Mouse (Mus musculus) forebrain, embryonic 13.5 days (tissue): ENCODE measurements around the gene St6galnac3. TPM values are rescaled to one million over a fixed set of nuclear protein-coding genes. Genes with fewer than 3 reads are reported as not detected.
A peak's percentile ranks its signal among the peaks of the same experiment; 100 is the strongest.

Experiments used
- ATAC-seq: fragments of 200-750 bp; cut with Nextera tagmentation; 2 replicates; pipeline ENCODE4 v1.8.0; 2017
- H3K27ac ChIP-seq: fragments of 300-500 bp; sonication (generic); 2 replicates; pipeline ENCODE4 v1.5.1; 2015; ENCODE audit warnings: inconsistent platforms, mild to moderate bottlenecking, moderate library complexity
- H3K27me3 ChIP-seq: fragments of 300-500 bp; sonication (generic); 2 replicates; pipeline ENCODE4 v1.6.1; 2015; ENCODE audit warnings: mild to moderate bottlenecking, inconsistent platforms
- H3K36me3 ChIP-seq: fragments of 300-500 bp; sonication (generic); 2 replicates; pipeline ENCODE4 v1.6.1; 2015; ENCODE audit warnings: mild to moderate bottlenecking, inconsistent platforms; ENCODE audit not compliant: poor library complexity, severe bottlenecking
- H3K4me1 ChIP-seq: fragments of 300-500 bp; sonication (generic); 2 replicates; pipeline ENCODE4 v1.6.1; 2015; ENCODE audit warnings: inconsistent platforms
- H3K4me2 ChIP-seq: fragments of 300-500 bp; sonication (generic); 2 replicates; pipeline ENCODE4 v1.6.1; 2015; ENCODE audit warnings: inconsistent platforms, mild to moderate bottlenecking, moderate library complexity
- H3K4me3 ChIP-seq: fragments of 300-500 bp; sonication (generic); 2 replicates; pipeline ENCODE4 v1.5.1; 2015; ENCODE audit warnings: mild to moderate bottlenecking, inconsistent platforms
- H3K9ac ChIP-seq: fragments of 300-500 bp; sonication (generic); 2 replicates; pipeline ENCODE4 v1.6.1; 2015; ENCODE audit warnings: mild to moderate bottlenecking, inconsistent platforms
- H3K9me3 ChIP-seq: fragments of 300-500 bp; sonication (generic); replicated peaks from 2 replicates; pipeline ENCODE4 v1.6.1; 2016; ENCODE audit warnings: inconsistent platforms
- WGBS: fragments of 180-500 bp; shearing (Covaris S2); methylation state at CpG from one replicate; pipeline ENCODE4 v1.1.7; 2015; 5-methylcytosine and 5-hydroxymethylcytosine counted together
- polyA plus RNA-seq: library from polyadenylated mRNA; unstranded; fragments of >200 nt; fragmentation: Nextera tagmentation; extraction: Ambion mirVana; gene quantifications from 2 replicates; pipeline ENCODE4 v1.2.1, GENCODE M21; 2015

St6galnac3 gene
- polyA plus RNA-seq, 1 experiment from 2014 or later = 20.7 TPM

GRCm38 (mm10) chr3:153566100-153566499, 158.9 kb downstream of the St6galnac3 start:
- Histone ChIP-seq H3K9ac (no peak overlapping the region), H3K4me3 (no peak overlapping the region), H3K27ac (no peak overlapping the region), H3K36me3 (no peaks in the 10 kb centered on the region), H3K4me1 (0 out of 2 replicates have a peak, but pooled peaks cover 4% of the 10 kb centered on the region), H3K9me3 (no peaks in the 10 kb centered on the region), H3K4me2 (no peak overlapping the region), H3K27me3 (no peaks in the 10 kb centered on the region)
- 96% methylated on average over 2 of the region's 2 CpGs for WGBS
- no peak for ATAC-seq

GRCm38 (mm10) chr3:153560897-153561296, 164.1 kb downstream of the St6galnac3 start:
- no peak overlapping the region for H3K9ac ChIP-seq
- no peaks in the 10 kb centered on the region for H3K36me3 ChIP-seq
- no peak for ATAC-seq
- H3K27ac ChIP-seq = no peak overlapping the region
- H3K4me3 ChIP-seq = no peak overlapping the region
- H3K27me3 ChIP-seq = no peaks in the 10 kb centered on the region
- H3K4me1 ChIP-seq = 0 out of 2 replicates have a peak, but pooled peaks cover 4% of the 10 kb centered on the region
- no peak overlapping the region for H3K4me2 ChIP-seq
- H3K9me3 ChIP-seq = no peaks in the 10 kb centered on the region
- 77% methylated on average over 6 of the region's 6 CpGs for WGBS

GRCm38 (mm10) chr3:153559586-153559985, 165.4 kb downstream of the St6galnac3 start:
- Histone ChIP-seq H3K4me3 (no peak overlapping the region), H3K4me2 (no peak overlapping the region), H3K27ac (no peak overlapping the region), H3K4me1 (no peaks in the 10 kb centered on the region), H3K27me3 (no peaks in the 10 kb centered on the region), H3K9ac (no peak overlapping the region), H3K9me3 (no peaks in the 10 kb centered on the region), H3K36me3 (no peaks in the 10 kb centered on the region)
- ATAC-seq = no peak
- WGBS = 91% methylated on average over 8 of the region's 8 CpGs

- no peaks in the 10 kb centered on the region for H3K36me3 ChIP-seq
- ATAC-seq = no peak
- H3K9ac ChIP-seq = no peak overlapping the region
- H3K27me3 ChIP-seq = no peaks in the 10 kb centered on the region
- H3K27ac ChIP-seq = no peak overlapping the region
- H3K9me3 ChIP-seq = no peaks in the 10 kb centered on the region
- H3K4me2 ChIP-seq = no peak overlapping the region
- H3K4me1 ChIP-seq = no peaks in the 10 kb centered on the region
- H3K4me3 ChIP-seq = no peak overlapping the region
- WGBS = 81% methylated on average over 11 of the region's 11 CpGs
These were observed 168.4 kb downstream of the St6galnac3 start for GRCm38 (mm10) chr3:153556621-153557020.

GRCm38 (mm10) chr3:153553712-153554111, 171.3 kb downstream of the St6galnac3 start:
- Histone ChIP-seq H3K27ac (no peak overlapping the region), H3K9me3 (no peaks in the 10 kb centered on the region), H3K4me2 (no peak overlapping the region), H3K27me3 (no peaks in the 10 kb centered on the region), H3K9ac (no peak overlapping the region), H3K4me1 (no peaks in the 10 kb centered on the region), H3K36me3 (no peaks in the 10 kb centered on the region), H3K4me3 (no peak overlapping the region)
- 94% methylated on average over 3 of the region's 3 CpGs for WGBS
- ATAC-seq = no peak

- ATAC-seq = no peak
- no peak overlapping the region for H3K9ac ChIP-seq
- no peak overlapping the region for H3K27ac ChIP-seq
- H3K4me1 ChIP-seq = no peaks in the 10 kb centered on the region
- H3K36me3 ChIP-seq = no peaks in the 10 kb centered on the region
- no peak overlapping the region for H3K4me2 ChIP-seq
- WGBS = 91% methylated on average over 7 of the region's 7 CpGs
- H3K27me3 ChIP-seq = no peaks in the 10 kb centered on the region
- H3K9me3 ChIP-seq = no peaks in the 10 kb centered on the region
- no peak overlapping the region for H3K4me3 ChIP-seq
These were observed 171.7 kb downstream of the St6galnac3 start for GRCm38 (mm10) chr3:153553226-153553625.

- no peaks in the 10 kb centered on the region; the same call in 1 of the 2 replicates for H3K9me3 ChIP-seq
- no peak overlapping the region for H3K9ac ChIP-seq
- H3K4me2 ChIP-seq = no peak overlapping the region
- no peaks in the 10 kb centered on the region for H3K4me1 ChIP-seq
- ATAC-seq = no peak
- H3K27me3 ChIP-seq = no peaks in the 10 kb centered on the region
- no peak overlapping the region for H3K27ac ChIP-seq
- H3K36me3 ChIP-seq = no peaks in the 10 kb centered on the region
- 85% methylated on average over 7 of the region's 7 CpGs for WGBS
- no peak overlapping the region for H3K4me3 ChIP-seq
These were observed 177.9 kb downstream of the St6galnac3 start for GRCm38 (mm10) chr3:153546936-153547683.

- H3K4me3 ChIP-seq = no peak overlapping the region
- no peaks in the 10 kb centered on the region for H3K36me3 ChIP-seq
- H3K4me2 ChIP-seq = no peak overlapping the region
- no peaks in the 10 kb centered on the region; the same call in 1 of the 2 replicates for H3K9me3 ChIP-seq
- no peak overlapping the region for H3K9ac ChIP-seq
- peaks cover 3% of the 10 kb centered on the region; the same call in 1 of the 2 replicates for H3K4me1 ChIP-seq
- no peak for ATAC-seq
- whole genome bisulfite sequencing = 95% methylated on average over 14 of the region's 14 CpGs
- no peaks in the 10 kb centered on the region for H3K27me3 ChIP-seq
- no peak overlapping the region for H3K27ac ChIP-seq
These were observed 185.1 kb downstream of the St6galnac3 start for GRCm38 (mm10) chr3:153539851-153540250.

GRCm38 (mm10) chr3:153538396-153538795, 186.6 kb downstream of the St6galnac3 start:
- Histone ChIP-seq H3K27me3 (no peaks in the 10 kb centered on the region), H3K36me3 (no peaks in the 10 kb centered on the region), H3K4me3 (no peak overlapping the region), H3K4me2 (no peak overlapping the region), H3K27ac (no peak overlapping the region), H3K4me1 (peaks cover 3% of the 10 kb centered on the region; the same call in 1 of the 2 replicates), H3K9me3 (no peaks in the 10 kb centered on the region; the same call in 1 of the 2 replicates), H3K9ac (no peak overlapping the region)
- no peak for ATAC-seq
- 70% methylated on average over 2 of the region's 2 CpGs for WGBS

- 83% methylated on average over 3 of the region's 3 CpGs for WGBS
- no peaks in the 10 kb centered on the region for H3K36me3 ChIP-seq
- no peak overlapping the region; the same call in 1 of the 2 replicates for H3K27ac ChIP-seq
- peaks cover 3% of the 10 kb centered on the region; the same call in 1 of the 2 replicates for H3K4me1 ChIP-seq
- ATAC-seq = no peak
- no peaks in the 10 kb centered on the region; the same call in 1 of the 2 replicates for H3K9me3 ChIP-seq
- H3K4me2 ChIP-seq = no peak overlapping the region
- H3K9ac ChIP-seq = no peak overlapping the region
- H3K27me3 ChIP-seq = no peaks in the 10 kb centered on the region
- H3K4me3 ChIP-seq = no peak overlapping the region
These were observed 187.5 kb downstream of the St6galnac3 start for GRCm38 (mm10) chr3:153537435-153537834.

- H3K27ac ChIP-seq = peak overlapping the region; percentile 59; the same call in 1 of the 2 replicates
- H3K27me3 ChIP-seq = no peaks in the 10 kb centered on the region
- no peaks in the 10 kb centered on the region for H3K36me3 ChIP-seq
- H3K4me1 ChIP-seq = peaks cover 3% of the 10 kb centered on the region; the same call in 1 of the 2 replicates
- no peak overlapping the region for H3K4me3 ChIP-seq
- H3K9ac ChIP-seq = no peak overlapping the region
- no peaks in the 10 kb centered on the region for H3K9me3 ChIP-seq
- H3K4me2 ChIP-seq = no peak overlapping the region
- no peak for ATAC-seq
- 66% methylated on average over 4 of the region's 4 CpGs for WGBS
These were observed 188.7 kb downstream of the St6galnac3 start for GRCm38 (mm10) chr3:153536260-153536659.

- Histone ChIP-seq H3K27me3 (no peaks in the 10 kb centered on the region), H3K9ac (no peak overlapping the region), H3K9me3 (no peaks in the 10 kb centered on the region), H3K4me2 (no peak overlapping the region), H3K27ac (no peak overlapping the region), H3K4me3 (no peak overlapping the region), H3K36me3 (no peaks in the 10 kb centered on the region), H3K4me1 (no peaks in the 10 kb centered on the region)
- WGBS = 92% methylated on average over 6 of the region's 6 CpGs
- no peak for ATAC-seq
These were observed 195.8 kb downstream of the St6galnac3 start for GRCm38 (mm10) chr3:153529174-153529573.
